Mouse (Mus musculus): ENCODE measurements around the gene Rab3il1. TPM values are rescaled to one million over a fixed set of nuclear protein-coding genes. Genes with fewer than 3 reads are reported as not detected.
A peak's percentile ranks its signal among the peaks of the same experiment; 100 is the strongest.

Gene Rab3il1
- total RNA-seq, 1 experiment = 4.0 TPM

- Histone ChIP-seq H3K27ac (ENCODE audit: insufficient read depth, low read depth, low read length, poor library complexity, severe bottlenecking) (no peak overlapping the region), H3K9ac (ENCODE audit: insufficient read depth, low read depth, low read length, poor library complexity, severe bottlenecking) (peak overlapping the region; percentile 50), H3K36me3 (ENCODE audit: control insufficient read depth, insufficient read depth, low read length, poor library complexity, severe bottlenecking) (no peaks in the 10 kb centered on the region), H3K4me1 (ENCODE audit: control insufficient read depth in 2 of 2, insufficient read depth in 2 of 2, low read length in 2 of 2, poor library complexity in 1 of 2) (peaks cover 5 to 17% of the 10 kb centered on the region in 2 experiments; a peak in 3 of 4 replicates), H3K4me3 (ENCODE audit: insufficient read depth in 1 of 2, low read depth in 1 of 2, low read length in 2 of 2, poor library complexity in 1 of 2, severe bottlenecking in 1 of 2) (peak overlapping the region; percentile 64 to 71), H3K9me3 (ENCODE audit: control insufficient read depth, insufficient read depth, low read depth, low read length) (no peaks in the 10 kb centered on the region)
- no peak for DNase-seq (ENCODE audit: low read depth, low spot score)
- no peak for TF ChIP-seq ZNF384 (IDR thresholded peaks at IDR 0.05; ENCODE audit: low read depth, low read length)
- no peak for TF ChIP-seq MAFK (IDR thresholded peaks at IDR 0.05; ENCODE audit: insufficient read depth, low read depth, low read length)
- TF ChIP-seq CHD2 (IDR thresholded peaks at IDR 0.05; ENCODE audit: low read depth, low read length) = no peak
- TF ChIP-seq ZC3H11A (IDR thresholded peaks at IDR 0.05; ENCODE audit: borderline replicate concordance, low read depth, low read length) = no peak
- no peak for TF ChIP-seq HCFC1 (IDR thresholded peaks at IDR 0.05; ENCODE audit: borderline replicate concordance, insufficient read depth, low read length)
- in situ Hi-C loops (cut with MboI; ENCODE audit: low sequenced_read_pairs in 2 of 2, unreplicated experiment in 2 of 2) = no loop called here
Measured at GRCm38 (mm10) chr19:10018527-10018818, 17.0 kb downstream of the Rab3il1 start.

- in situ Hi-C loops (cut with MboI; ENCODE audit: low sequenced_read_pairs in 2 of 2, unreplicated experiment in 2 of 2) = no loop called here
- no peak overlapping the region for H3K27ac ChIP-seq (ENCODE audit: insufficient read depth, low read depth, low read length, poor library complexity, severe bottlenecking)
- peaks cover 2 to 12% of the 10 kb centered on the region in 2 experiments; a peak in 3 of 4 replicates for H3K4me1 ChIP-seq (ENCODE audit: control insufficient read depth in 2 of 2, insufficient read depth in 2 of 2, low read length in 2 of 2, poor library complexity in 1 of 2)
- no peak overlapping the region for H3K9ac ChIP-seq (ENCODE audit: insufficient read depth, low read depth, low read length, poor library complexity, severe bottlenecking)
- H3K9me3 ChIP-seq (ENCODE audit: control insufficient read depth, insufficient read depth, low read depth, low read length) = no peaks in the 10 kb centered on the region
- DNase-seq (ENCODE audit: low read depth, low spot score) = no peak
- peak overlapping the region in 1 of 2 experiments; percentile 64; a peak in 1 of 4 replicates for H3K4me3 ChIP-seq (ENCODE audit: insufficient read depth in 1 of 2, low read depth in 1 of 2, low read length in 2 of 2, poor library complexity in 1 of 2, severe bottlenecking in 1 of 2)
- TF ChIP-seq CHD2 (IDR thresholded peaks at IDR 0.05; ENCODE audit: low read depth, low read length) (no peak), ZNF384 (IDR thresholded peaks at IDR 0.05; ENCODE audit: low read depth, low read length) (no peak), HCFC1 (IDR thresholded peaks at IDR 0.05; ENCODE audit: borderline replicate concordance, insufficient read depth, low read length) (no peak), MAFK (IDR thresholded peaks at IDR 0.05; ENCODE audit: insufficient read depth, low read depth, low read length) (no peak), ZC3H11A (IDR thresholded peaks at IDR 0.05; ENCODE audit: borderline replicate concordance, low read depth, low read length) (no peak)
- H3K36me3 ChIP-seq (ENCODE audit: control insufficient read depth, insufficient read depth, low read length, poor library complexity, severe bottlenecking) = no peaks in the 10 kb centered on the region
Measured at GRCm38 (mm10) chr19:10019214-10019760, 17.8 kb downstream of the Rab3il1 start.

GRCm38 (mm10) chr19:10021981-10022380 lies 20.5 kb downstream of the Rab3il1 start:
- peaks cover 2 to 9% of the 10 kb centered on the region in 2 experiments; a peak in 3 of 4 replicates for H3K4me1 ChIP-seq (ENCODE audit: control insufficient read depth in 2 of 2, insufficient read depth in 2 of 2, low read length in 2 of 2, poor library complexity in 1 of 2)
- no peak overlapping the region for H3K27ac ChIP-seq (ENCODE audit: insufficient read depth, low read depth, low read length, poor library complexity, severe bottlenecking)
- H3K4me3 ChIP-seq (ENCODE audit: insufficient read depth in 1 of 2, low read depth in 1 of 2, low read length in 2 of 2, poor library complexity in 1 of 2, severe bottlenecking in 1 of 2) = no peak overlapping the region
- DNase-seq (ENCODE audit: low read depth, low spot score) = no peak
- H3K9me3 ChIP-seq (ENCODE audit: control insufficient read depth, insufficient read depth, low read depth, low read length) = no peaks in the 10 kb centered on the region
- in situ Hi-C loops (cut with MboI; ENCODE audit: low sequenced_read_pairs in 2 of 2, unreplicated experiment in 2 of 2) = no loop called here
- no peak for TF ChIP-seq CHD2 (IDR thresholded peaks at IDR 0.05; ENCODE audit: low read depth, low read length)
- no peak for TF ChIP-seq ZC3H11A (IDR thresholded peaks at IDR 0.05; ENCODE audit: borderline replicate concordance, low read depth, low read length)
- no peak for TF ChIP-seq MAFK (IDR thresholded peaks at IDR 0.05; ENCODE audit: insufficient read depth, low read depth, low read length)
- TF ChIP-seq HCFC1 (IDR thresholded peaks at IDR 0.05; ENCODE audit: borderline replicate concordance, insufficient read depth, low read length) = no peak
- TF ChIP-seq ZNF384 (IDR thresholded peaks at IDR 0.05; ENCODE audit: low read depth, low read length) = no peak
- H3K36me3 ChIP-seq (ENCODE audit: control insufficient read depth, insufficient read depth, low read length, poor library complexity, severe bottlenecking) = no peaks in the 10 kb centered on the region
- no peak overlapping the region for H3K9ac ChIP-seq (ENCODE audit: insufficient read depth, low read depth, low read length, poor library complexity, severe bottlenecking)

- Histone ChIP-seq H3K9ac (ENCODE audit: insufficient read depth, low read depth, low read length, poor library complexity, severe bottlenecking) (no peak overlapping the region), H3K36me3 (ENCODE audit: control insufficient read depth, insufficient read depth, low read length, poor library complexity, severe bottlenecking) (no peaks in the 10 kb centered on the region), H3K9me3 (ENCODE audit: control insufficient read depth, insufficient read depth, low read depth, low read length) (no peaks in the 10 kb centered on the region), H3K4me3 (ENCODE audit: insufficient read depth in 1 of 2, low read depth in 1 of 2, low read length in 2 of 2, poor library complexity in 1 of 2, severe bottlenecking in 1 of 2) (no peak overlapping the region), H3K27ac (ENCODE audit: insufficient read depth, low read depth, low read length, poor library complexity, severe bottlenecking) (no peak overlapping the region), H3K4me1 (ENCODE audit: control insufficient read depth in 2 of 2, insufficient read depth in 2 of 2, low read length in 2 of 2, poor library complexity in 1 of 2) (peaks cover 0 to 7% of the 10 kb centered on the region in 2 experiments; a peak in 2 of 4 replicates)
- no peak for DNase-seq (ENCODE audit: low read depth, low spot score)
- TF ChIP-seq MAFK (IDR thresholded peaks at IDR 0.05; ENCODE audit: insufficient read depth, low read depth, low read length) (no peak), ZC3H11A (IDR thresholded peaks at IDR 0.05; ENCODE audit: borderline replicate concordance, low read depth, low read length) (no peak), CHD2 (IDR thresholded peaks at IDR 0.05; ENCODE audit: low read depth, low read length) (no peak), ZNF384 (IDR thresholded peaks at IDR 0.05; ENCODE audit: low read depth, low read length) (no peak), HCFC1 (IDR thresholded peaks at IDR 0.05; ENCODE audit: borderline replicate concordance, insufficient read depth, low read length) (no peak)
- in situ Hi-C loops (cut with MboI; ENCODE audit: low sequenced_read_pairs in 2 of 2, unreplicated experiment in 2 of 2) = no loop called here
Measured at GRCm38 (mm10) chr19:10022414-10023303, 21.2 kb downstream of the Rab3il1 start.
